Mouse (Mus musculus) lung, postnatal 0 days (tissue): Measurements from ENCODE around the gene Hacl1.

ENCODE experiments used
- CTCF ChIP-seq: IDR thresholded peaks from 2 replicates; pipeline ENCODE4 v1.5.1; 2016; ENCODE audit warnings: antibody characterized with exemption, mild to moderate bottlenecking
- EP300 ChIP-seq: IDR thresholded peaks from 2 replicates; pipeline ENCODE4 v1.6.1; 2016; ENCODE audit warnings: antibody characterized with exemption, mild to moderate bottlenecking, control low read depth

- TF ChIP-seq CTCF (no peak), EP300 (no peak)
Measured at GRCm38 (mm10) chr14:31651206-31651605, 10.1 kb upstream of the Hacl1 start.
